Mouse (Mus musculus) thymus, adult 2 months (tissue): Measurements from ENCODE around the gene A230050P20Rik. TPM values are rescaled to one million over a fixed set of nuclear protein-coding genes. Genes with fewer than 3 reads are reported as not detected.

Experiments used
- DNase-seq: peaks from one replicate; pipeline ENCODE4 v3.0.0; 2021
- H3K27ac ChIP-seq: fragments of 200-500 bp; 2 replicates; pipeline ENCODE4 v1.5.1; 2012; ENCODE audit warnings: low read length, control low read depth; ENCODE audit not compliant: control insufficient read depth, insufficient read depth
- H3K27me3 ChIP-seq: fragments of 200-500 bp; 2 replicates; pipeline ENCODE4 v1.6.1; 2012; ENCODE audit warnings: mild to moderate bottlenecking, low read length, moderate library complexity, mixed read lengths; ENCODE audit not compliant: control insufficient read depth, insufficient read depth
- H3K36me3 ChIP-seq: fragments of 200-500 bp; 2 replicates; pipeline ENCODE4 v1.6.1; 2012; ENCODE audit warnings: mild to moderate bottlenecking, low read length, moderate library complexity; ENCODE audit not compliant: control insufficient read depth, insufficient read depth
- H3K4me1 ChIP-seq: fragments of 200-500 bp; replicated peaks from 2 replicates; pipeline ENCODE4 v1.6.1; 2012; ENCODE audit warnings: low read length; ENCODE audit not compliant: control insufficient read depth, insufficient read depth
- H3K4me3 ChIP-seq: fragments of 200-500 bp; 2 replicates; pipeline ENCODE4 v1.5.1; 2012; ENCODE audit warnings: mild to moderate bottlenecking, low read length, control low read depth, moderate library complexity; ENCODE audit not compliant: control insufficient read depth, insufficient read depth
- CTCF ChIP-seq: fragments of 200-500 bp; IDR thresholded peaks from 2 replicates; pipeline ENCODE4 v1.5.1; 2012; ENCODE audit warnings: mild to moderate bottlenecking, control low read depth, low read length, moderate library complexity, borderline replicate concordance; ENCODE audit not compliant: control insufficient read depth, poor library complexity, insufficient read depth; ENCODE audit errors: extremely low read depth
- POLR2A ChIP-seq: fragments of 200-500 bp; IDR thresholded peaks from 2 replicates; pipeline ENCODE4 v1.6.1; 2012; ENCODE audit warnings: mild to moderate bottlenecking, low read length, control low read depth, moderate library complexity; ENCODE audit not compliant: control insufficient read depth, poor library complexity, insufficient read depth; ENCODE audit errors: extremely low read depth
- WGBS: fragments of 180-500 bp; shearing (Covaris S2); methylation state at CpG from one replicate; pipeline ENCODE4 v1.1.7; 2018; 5-methylcytosine and 5-hydroxymethylcytosine counted together
- polyA plus RNA-seq: library from polyadenylated mRNA; depleted of rRNA; stranded (reverse); fragments of >200 nt; gene quantifications from 2 replicates; pipeline ENCODE4 v1.2.3, GENCODE M21; 2012; rRNA removed

Gene A230050P20Rik
- polyA plus RNA-seq, 1 experiment: 103 TPM

GRCm38 (mm10) chr9:20909948-20910347, 41.5 kb downstream of the A230050P20Rik start:
- 97% methylated on average over 9 of the region's 9 CpGs for WGBS
- DNase-seq: no peak
- peaks cover 88% of the 10 kb centered on the region for H3K36me3 ChIP-seq

GRCm38 (mm10) chr9:20916160-20916559, 47.7 kb downstream of the A230050P20Rik start:
- no peak overlapping the region for H3K27ac ChIP-seq
- no peaks in the 10 kb centered on the region for H3K27me3 ChIP-seq
- no peaks in the 10 kb centered on the region for H3K4me1 ChIP-seq
- H3K4me3 ChIP-seq: no peak overlapping the region
- DNase-seq: peak; percentile 68
- peaks cover 96% of the 10 kb centered on the region for H3K36me3 ChIP-seq
- TF ChIP-seq POLR2A (no peak), CTCF (peak; percentile 24; the same call in 1 of the 2 replicates)
- WGBS: 77% methylated on average over 4 of the region's 4 CpGs

More at GRCm38 (mm10) chr9:20909948-20910347, 41.5 kb downstream of the A230050P20Rik start:
- no peaks in the 10 kb centered on the region for H3K27me3 ChIP-seq
- no peak overlapping the region for H3K4me3 ChIP-seq
- no peak overlapping the region for H3K27ac ChIP-seq
- no peaks in the 10 kb centered on the region for H3K4me1 ChIP-seq
- TF ChIP-seq CTCF (no peak), POLR2A (no peak)

GRCm38 (mm10) chr9:20923258-20923657, 54.8 kb downstream of the A230050P20Rik start:
- Histone ChIP-seq H3K27me3 (no peaks in the 10 kb centered on the region), H3K4me1 (no peaks in the 10 kb centered on the region), H3K27ac (no peak overlapping the region), H3K36me3 (peaks cover 100% of the 10 kb centered on the region), H3K4me3 (no peak overlapping the region)
- TF ChIP-seq POLR2A (no peak), CTCF (no peak)
- DNase-seq: no peak
- 92% methylated on average over 3 of the region's 3 CpGs for WGBS

Other genes starting within 250 kb of the A230050P20Rik start
- 189 and 207 TPM in 2 replicates for gene Ubl5, start 225.8 kb upstream of the A230050P20Rik start, polyA plus RNA-seq
- 560 and 583 TPM in 2 replicates for gene Fbxl12, start 223.9 kb upstream of the A230050P20Rik start, polyA plus RNA-seq
- gene Pin1, start 216.5 kb upstream of the A230050P20Rik start, polyA plus RNA-seq: 36.8 and 37.2 TPM in 2 replicates
- gene Olfm2, start 122.3 kb upstream of the A230050P20Rik start, polyA plus RNA-seq: 0.51 and 0.93 TPM in 2 replicates
- gene Col5a3, start 53.6 kb upstream of the A230050P20Rik start, polyA plus RNA-seq: 3.1 and 4.3 TPM in 2 replicates
- gene Rdh8, start 50.1 kb upstream of the A230050P20Rik start, polyA plus RNA-seq: not detected in 2 replicates
- gene Angptl6, start 11.1 kb downstream of the A230050P20Rik start, polyA plus RNA-seq: 8.7 and 8.8 TPM in 2 replicates
- 121 and 140 TPM in 2 replicates for gene Ppan, start 19.5 kb downstream of the A230050P20Rik start, polyA plus RNA-seq
- gene Eif3g, start 30.0 kb downstream of the A230050P20Rik start, polyA plus RNA-seq: 137 and 140 TPM in 2 replicates
- 142 and 194 TPM in 2 replicates for gene Dnmt1, start 91.2 kb downstream of the A230050P20Rik start, polyA plus RNA-seq
- 11.0 and 11.2 TPM in 2 replicates for gene S1pr2, start 108.1 kb downstream of the A230050P20Rik start, polyA plus RNA-seq
- gene Mrpl4, start 134.1 kb downstream of the A230050P20Rik start, polyA plus RNA-seq: 125 and 140 TPM in 2 replicates
- 78.1 and 90.8 TPM in 2 replicates for gene Icam1, start 147.3 kb downstream of the A230050P20Rik start, polyA plus RNA-seq
- gene Icam4, start 160.7 kb downstream of the A230050P20Rik start, polyA plus RNA-seq: 0.26 and 0.71 TPM in 2 replicates
- gene Icam5, start 163.4 kb downstream of the A230050P20Rik start, polyA plus RNA-seq: 0.63 and 1.0 TPM in 2 replicates
- gene Zglp1, start 198.5 kb downstream of the A230050P20Rik start, polyA plus RNA-seq: 0.79 and 1.1 TPM in 2 replicates
- gene Gm49373, start 204.5 kb downstream of the A230050P20Rik start, polyA plus RNA-seq: 0.47 and 0.48 TPM in 2 replicates
- gene Fdx1l, start 205.0 kb downstream of the A230050P20Rik start, polyA plus RNA-seq: 52.0 and 67.8 TPM in 2 replicates
- gene Gm38431, start 223.4 kb downstream of the A230050P20Rik start, polyA plus RNA-seq: 13.5 and 18.0 TPM in 2 replicates
- gene Raver1, start 223.4 kb downstream of the A230050P20Rik start, polyA plus RNA-seq: 229 and 270 TPM in 2 replicates